Mouse (Mus musculus) ES-Bruce4 (cell line): ENCODE results near the gene Tnfrsf21. TPM values are rescaled to one million over a fixed set of nuclear protein-coding genes. Genes with fewer than 3 reads are reported as not detected.

Experiments used
- H3K27ac ChIP-seq: 2 replicates; pipeline ENCODE4 v1.5.1; 2012; ENCODE audit warnings: low read length, inconsistent platforms; ENCODE audit not compliant: insufficient read depth
- H3K27me3 ChIP-seq: 2 replicates; pipeline ENCODE4 v1.6.1; 2012; ENCODE audit warnings: mild to moderate bottlenecking, low read length, inconsistent platforms; ENCODE audit not compliant: control insufficient read depth, poor library complexity, insufficient read depth, severe bottlenecking
- H3K36me3 ChIP-seq: 2 replicates; pipeline ENCODE4 v1.6.1; 2012; ENCODE audit warnings: inconsistent platforms, mild to moderate bottlenecking, low read length, moderate library complexity; ENCODE audit not compliant: control insufficient read depth, poor library complexity, insufficient read depth, severe bottlenecking
- H3K4me1 ChIP-seq: one replicate; pipeline ENCODE4 v1.8.1; 2011; ENCODE audit warnings: low read length; ENCODE audit not compliant: control insufficient read depth, insufficient read depth
- H3K4me3 ChIP-seq: 2 replicates; pipeline ENCODE4 v1.5.1; 2011; ENCODE audit warnings: low read depth, mild to moderate bottlenecking, low read length
- H3K9ac ChIP-seq: 2 replicates; pipeline ENCODE4 v1.6.1; 2012; ENCODE audit warnings: low read depth, mild to moderate bottlenecking, inconsistent platforms; ENCODE audit not compliant: poor library complexity, severe bottlenecking
- H3K9me3 ChIP-seq: replicated peaks from 2 replicates; pipeline ENCODE4 v1.6.1; 2012; ENCODE audit warnings: mild to moderate bottlenecking, low read length, inconsistent platforms; ENCODE audit not compliant: control insufficient read depth, poor library complexity, insufficient read depth, severe bottlenecking
- CTCF ChIP-seq: IDR thresholded peaks from one replicate; pipeline ENCODE4 v1.8.1; 2011; ENCODE audit warnings: low read depth, low read length
- EP300 ChIP-seq: IDR thresholded peaks from 2 replicates; pipeline ENCODE4 v1.6.1; 2011; ENCODE audit warnings: low read depth, low read length; ENCODE audit not compliant: insufficient read depth
- POLR2A ChIP-seq: IDR thresholded peaks from one replicate; pipeline ENCODE4 v1.8.1; 2011; ENCODE audit warnings: low read length; ENCODE audit not compliant: insufficient read depth
- polyA plus RNA-seq: library from polyadenylated mRNA; stranded (reverse); fragments of >200 nt; gene quantifications from 2 replicates; pipeline ENCODE4 v1.2.4, GENCODE M21; 2011; ENCODE audit warnings: low read depth; ENCODE audit not compliant: missing spikeins, insufficient read depth, insufficient read length

Tnfrsf21 gene
- polyA plus RNA-seq, 1 experiment: 13.1 TPM

GRCm38 (mm10) chr17:43022056-43022455, 5.7 kb downstream of the Tnfrsf21 start:
- H3K27me3 ChIP-seq: no peaks in the 10 kb centered on the region
- H3K4me1 ChIP-seq: no peaks in the 10 kb centered on the region
- no peaks in the 10 kb centered on the region for H3K9me3 ChIP-seq
- no peak overlapping the region for H3K27ac ChIP-seq
- TF ChIP-seq EP300 (no peak), POLR2A (no peak), CTCF (no peak)
- H3K4me3 ChIP-seq: no peak overlapping the region
- no peak overlapping the region for H3K9ac ChIP-seq
- H3K36me3 ChIP-seq: no peaks in the 10 kb centered on the region

- H3K9ac ChIP-seq: no peak overlapping the region
- no peaks in the 10 kb centered on the region for H3K9me3 ChIP-seq
- no peaks in the 10 kb centered on the region for H3K4me1 ChIP-seq
- H3K27ac ChIP-seq: no peak overlapping the region
- H3K27me3 ChIP-seq: no peaks in the 10 kb centered on the region
- H3K4me3 ChIP-seq: no peak overlapping the region
- H3K36me3 ChIP-seq: no peaks in the 10 kb centered on the region
- TF ChIP-seq POLR2A: no peak
- TF ChIP-seq CTCF: no peak
- no peak for TF ChIP-seq EP300
Measured at GRCm38 (mm10) chr17:43023637-43024217, 7.4 kb downstream of the Tnfrsf21 start.

GRCm38 (mm10) chr17:43024531-43024930, 8.2 kb downstream of the Tnfrsf21 start:
- Histone ChIP-seq H3K27me3 (no peaks in the 10 kb centered on the region), H3K9ac (no peak overlapping the region), H3K27ac (no peak overlapping the region), H3K9me3 (no peaks in the 10 kb centered on the region), H3K4me3 (no peak overlapping the region), H3K4me1 (no peaks in the 10 kb centered on the region), H3K36me3 (no peaks in the 10 kb centered on the region)
- TF ChIP-seq POLR2A (no peak), CTCF (no peak), EP300 (no peak)

GRCm38 (mm10) chr17:43025048-43025447, 8.7 kb downstream of the Tnfrsf21 start:
- no peaks in the 10 kb centered on the region for H3K27me3 ChIP-seq
- H3K9me3 ChIP-seq: no peaks in the 10 kb centered on the region
- TF ChIP-seq EP300 (no peak), CTCF (no peak), POLR2A (no peak)
- no peak overlapping the region for H3K4me3 ChIP-seq
- H3K27ac ChIP-seq: no peak overlapping the region
- no peak overlapping the region for H3K9ac ChIP-seq
- H3K4me1 ChIP-seq: no peaks in the 10 kb centered on the region
- H3K36me3 ChIP-seq: no peaks in the 10 kb centered on the region

GRCm38 (mm10) chr17:43025819-43026593, 9.7 kb downstream of the Tnfrsf21 start:
- H3K27ac ChIP-seq: no peak overlapping the region

GRCm38 (mm10) chr17:43026708-43027107, 10.4 kb downstream of the Tnfrsf21 start:
- H3K27ac ChIP-seq: no peak overlapping the region
- H3K4me1 ChIP-seq: no peaks in the 10 kb centered on the region
- no peaks in the 10 kb centered on the region for H3K27me3 ChIP-seq
- no peaks in the 10 kb centered on the region for H3K9me3 ChIP-seq
- no peaks in the 10 kb centered on the region for H3K36me3 ChIP-seq
- TF ChIP-seq POLR2A (no peak), CTCF (no peak), EP300 (no peak)
- no peak overlapping the region for H3K4me3 ChIP-seq
- H3K9ac ChIP-seq: no peak overlapping the region

More at GRCm38 (mm10) chr17:43025819-43026593, 9.7 kb downstream of the Tnfrsf21 start:
- Histone ChIP-seq H3K27me3 (no peaks in the 10 kb centered on the region), H3K4me3 (no peak overlapping the region), H3K9ac (no peak overlapping the region), H3K4me1 (no peaks in the 10 kb centered on the region), H3K9me3 (no peaks in the 10 kb centered on the region), H3K36me3 (no peaks in the 10 kb centered on the region)
- TF ChIP-seq CTCF: no peak
- no peak for TF ChIP-seq EP300
- TF ChIP-seq POLR2A: no peak
